Mouse (Mus musculus) stomach, embryonic 15.5 days (tissue): ENCODE data around the gene Upf1. TPM values are rescaled to one million over a fixed set of nuclear protein-coding genes. Genes with fewer than 3 reads are reported as not detected.
A peak's percentile ranks its signal among the peaks of the same experiment; 100 is the strongest.

Experiments
- ATAC-seq: fragments of 200-750 bp; cut with Nextera tagmentation; 2 replicates; pipeline ENCODE4 v1.8.0; 2017; ENCODE audit warnings: low read depth, moderate number of reproducible peaks, moderate TSS enrichment; ENCODE audit not compliant: insufficient read depth, low FRiP score
- H3K27ac ChIP-seq: fragments of 300-500 bp; sonication (generic); 2 replicates; pipeline ENCODE4 v1.5.1; 2015; ENCODE audit warnings: mild to moderate bottlenecking, inconsistent platforms
- H3K27me3 ChIP-seq: fragments of 300-500 bp; sonication (generic); replicated peaks from 2 replicates; pipeline ENCODE4 v1.6.1; 2015; ENCODE audit warnings: inconsistent platforms
- H3K36me3 ChIP-seq: fragments of 300-500 bp; sonication (generic); 2 replicates; pipeline ENCODE4 v1.6.1; 2015; ENCODE audit warnings: inconsistent platforms
- H3K4me1 ChIP-seq: fragments of 300-500 bp; sonication (generic); 2 replicates; pipeline ENCODE4 v1.6.1; 2015; ENCODE audit warnings: inconsistent platforms
- H3K4me2 ChIP-seq: fragments of 300-500 bp; sonication (generic); 2 replicates; pipeline ENCODE4 v1.6.1; 2015; ENCODE audit warnings: mild to moderate bottlenecking, inconsistent platforms
- H3K4me3 ChIP-seq: fragments of 300-500 bp; sonication (generic); replicated peaks from 2 replicates; pipeline ENCODE4 v1.5.1; 2015; ENCODE audit warnings: inconsistent platforms
- H3K9ac ChIP-seq: fragments of 300-500 bp; sonication (generic); 2 replicates; pipeline ENCODE4 v1.6.1; 2015; ENCODE audit warnings: inconsistent platforms
- H3K9me3 ChIP-seq: fragments of 300-500 bp; sonication (generic); 2 replicates; pipeline ENCODE4 v1.6.1; 2016; ENCODE audit warnings: inconsistent platforms
- WGBS: fragments of 180-500 bp; shearing (Covaris S2); methylation state at CpG from one replicate; pipeline ENCODE4 v1.1.7; 2015; 5-methylcytosine and 5-hydroxymethylcytosine counted together
- polyA plus RNA-seq: library from polyadenylated mRNA; unstranded; fragments of >200 nt; fragmentation: Nextera tagmentation; extraction: Ambion mirVana; gene quantifications from 2 replicates; pipeline ENCODE4 v1.2.1, GENCODE M21; 2015

The Upf1 gene
- polyA plus RNA-seq, 1 experiment from 2014 or later = 16.1 TPM

DNA sequence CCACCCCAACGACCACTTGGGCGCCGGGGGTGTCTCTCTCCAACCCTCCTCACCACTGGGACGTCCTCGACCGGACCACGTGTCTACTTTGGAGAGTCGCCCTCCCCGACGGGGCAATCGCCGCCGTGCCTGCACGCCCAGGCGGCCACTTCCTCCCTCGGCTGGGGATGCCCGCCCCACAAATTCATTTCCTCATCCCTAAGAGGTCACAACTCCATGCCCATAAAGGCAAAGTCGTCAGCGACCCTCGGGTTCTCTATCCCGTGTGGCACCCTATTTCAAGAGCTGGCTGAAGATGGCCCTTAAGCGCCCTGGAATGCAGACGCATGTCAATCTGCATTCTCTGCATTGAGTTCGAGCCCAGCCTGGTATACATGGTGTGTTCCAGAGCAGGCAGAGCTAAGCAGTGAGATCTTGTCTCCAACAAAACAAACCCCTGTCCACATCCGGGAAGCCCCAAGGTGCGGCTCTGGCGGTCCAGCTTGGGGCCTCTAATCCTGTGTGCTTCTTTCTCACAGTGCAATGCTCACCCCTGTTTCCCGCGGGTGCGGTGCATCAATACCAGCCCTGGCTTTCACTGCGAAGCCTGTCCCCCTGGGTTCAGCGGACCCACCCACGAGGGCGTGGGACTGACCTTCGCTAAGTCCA is 22.3 kb upstream of the Upf1 start:
- Histone ChIP-seq H3K36me3 (no peaks in the 10 kb centered on the region), H3K4me2 (peak overlapping the region; percentile 68), H3K27me3 (peaks cover 77% of the 10 kb centered on the region), H3K4me1 (peaks cover 35% of the 10 kb centered on the region), H3K9me3 (no peaks in the 10 kb centered on the region), H3K27ac (no peak overlapping the region), H3K4me3 (peak overlapping the region; percentile 37), H3K9ac (no peak overlapping the region)
- 6% methylated on average over 35 of the region's 35 CpGs for WGBS
- ATAC-seq = no peak

DNA sequence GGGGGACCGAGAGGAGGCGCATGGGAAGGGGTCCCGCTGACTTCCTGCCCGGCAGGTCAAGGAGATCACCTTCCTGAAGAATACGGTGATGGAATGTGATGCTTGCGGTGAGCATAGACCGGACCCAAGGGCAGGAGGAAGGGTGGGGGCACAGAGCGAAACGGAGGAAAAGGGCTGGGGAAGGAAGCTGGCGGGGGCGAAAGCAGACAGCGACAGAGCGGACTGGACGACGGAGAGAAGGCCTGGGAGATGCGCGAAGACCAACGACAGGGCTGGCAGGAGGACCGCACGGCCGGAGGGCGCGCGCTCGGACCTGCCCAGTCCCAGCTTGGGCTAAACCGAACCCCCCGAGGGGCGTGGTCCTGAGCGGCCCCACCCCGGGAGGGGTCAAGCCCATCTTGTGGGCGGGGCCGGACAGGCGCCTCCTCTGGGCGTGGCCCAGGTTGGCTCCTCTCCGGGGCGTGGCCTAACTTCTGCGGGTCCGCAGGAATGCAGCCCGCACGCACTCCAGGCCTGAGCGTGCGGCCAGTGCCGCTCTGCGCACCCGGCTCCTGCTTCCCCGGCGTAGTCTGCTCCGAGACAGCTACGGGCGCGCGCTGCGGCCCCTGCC is 21.3 kb upstream of the Upf1 start:
- Histone ChIP-seq H3K27me3 (peaks cover 77% of the 10 kb centered on the region), H3K9ac (no peak overlapping the region)

DNA sequence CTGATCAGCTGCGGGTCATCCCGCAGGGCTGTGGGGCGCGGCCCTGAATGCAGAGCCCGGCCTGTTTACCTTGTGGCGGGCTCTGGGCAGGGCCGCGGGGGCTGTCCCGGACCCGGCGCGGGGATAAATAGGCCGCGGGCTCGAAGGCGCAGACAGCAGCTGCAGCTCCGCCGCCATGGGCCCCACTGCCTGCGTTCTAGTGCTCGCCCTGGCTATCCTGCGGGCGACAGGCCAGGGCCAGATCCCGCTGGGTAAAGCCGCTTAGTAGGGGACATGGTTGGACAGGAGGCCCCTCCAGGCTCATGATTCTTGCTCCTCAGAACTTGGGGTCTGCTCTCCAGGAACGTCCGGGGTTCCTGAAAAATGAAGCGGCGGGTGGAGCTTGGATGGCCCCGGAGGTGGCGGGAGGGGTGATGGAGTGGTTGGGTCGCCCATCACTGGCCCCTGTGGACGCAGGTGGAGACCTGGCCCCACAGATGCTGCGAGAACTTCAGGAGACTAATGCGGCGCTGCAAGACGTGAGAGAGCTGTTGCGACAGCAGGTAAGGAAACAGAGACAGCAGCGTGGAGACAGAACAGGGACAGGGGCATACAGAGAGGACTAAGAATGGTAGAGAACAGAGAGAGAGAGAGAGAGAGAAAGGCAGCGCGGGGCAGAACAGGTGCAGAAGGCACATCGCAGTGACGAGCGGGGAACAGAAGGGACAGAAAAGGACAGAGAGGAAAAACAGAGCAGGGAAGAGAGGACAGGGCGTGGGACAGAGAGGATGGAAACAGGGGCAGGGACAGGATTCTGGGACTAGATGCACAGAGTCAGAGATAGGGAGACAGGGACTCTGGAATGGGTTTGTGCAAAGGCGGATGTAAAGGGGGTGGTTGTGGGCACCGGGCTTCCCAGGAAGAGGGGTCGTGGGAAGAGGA is 20.6 kb upstream of the Upf1 start, which contains the start of gene Comp:
TSS of gene Comp (plus strand) at position 162 of the 921 bp plus-strand sequence.
- no peak within 1 kb of the TSS for H3K27ac ChIP-seq
- ATAC-seq = no peak
- peaks cover 35% of the 10 kb centered on the region for H3K4me1 ChIP-seq
- WGBS = 4% methylated on average over 47 of the region's 47 CpGs
- H3K9ac ChIP-seq = no peak within 1 kb of the TSS
- no peaks in the 10 kb centered on the region for H3K36me3 ChIP-seq
- peak within 1 kb of the TSS; percentile 37 for H3K4me3 ChIP-seq
- H3K27me3 ChIP-seq = peaks cover 72% of the 10 kb centered on the region
- no peaks in the 10 kb centered on the region for H3K9me3 ChIP-seq
- H3K4me2 ChIP-seq = peak within 1 kb of the TSS; percentile 68

More for the DNA sequence above, 21.3 kb upstream of the Upf1 start:
- peak; percentile 65; the same call in 1 of the 2 replicates for ATAC-seq
- Histone ChIP-seq H3K4me1 (peaks cover 35% of the 10 kb centered on the region), H3K36me3 (no peaks in the 10 kb centered on the region), H3K4me3 (peak overlapping the region; percentile 37), H3K9me3 (no peaks in the 10 kb centered on the region), H3K4me2 (peak overlapping the region; percentile 68), H3K27ac (no peak overlapping the region)
- WGBS = under 1% methylated on average over 42 of the region's 53 CpGs

DNA sequence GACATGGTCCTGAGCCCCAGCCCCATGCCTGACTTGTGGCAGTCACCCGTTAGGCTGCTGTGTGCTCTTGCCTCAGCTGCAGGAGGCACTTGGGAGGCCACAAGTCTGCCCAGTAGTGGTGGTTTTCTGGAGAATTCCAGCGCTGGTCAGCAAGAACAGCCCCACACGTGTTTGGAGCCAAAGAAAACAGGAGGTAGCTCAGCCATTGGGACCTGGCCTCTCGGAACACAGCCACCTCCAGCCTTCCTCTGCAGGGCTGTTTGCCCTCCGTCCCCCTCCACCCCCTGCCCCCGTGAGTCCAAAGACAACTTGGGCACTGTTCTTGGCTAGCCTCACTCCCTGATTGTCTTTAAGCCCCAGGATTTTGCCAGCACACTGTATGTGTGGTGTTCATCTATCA is 18.9 kb upstream of the Upf1 start:
- no peak overlapping the region for H3K27ac ChIP-seq
- WGBS = 44% methylated on average over 6 of the region's 6 CpGs
- H3K36me3 ChIP-seq = no peaks in the 10 kb centered on the region
- H3K4me3 ChIP-seq = no peak overlapping the region
- H3K4me2 ChIP-seq = no peak overlapping the region
- no peaks in the 10 kb centered on the region for H3K9me3 ChIP-seq
- peaks cover 55% of the 10 kb centered on the region for H3K27me3 ChIP-seq
- ATAC-seq = no peak
- no peak overlapping the region for H3K9ac ChIP-seq
- H3K4me1 ChIP-seq = peaks cover 35% of the 10 kb centered on the region

DNA sequence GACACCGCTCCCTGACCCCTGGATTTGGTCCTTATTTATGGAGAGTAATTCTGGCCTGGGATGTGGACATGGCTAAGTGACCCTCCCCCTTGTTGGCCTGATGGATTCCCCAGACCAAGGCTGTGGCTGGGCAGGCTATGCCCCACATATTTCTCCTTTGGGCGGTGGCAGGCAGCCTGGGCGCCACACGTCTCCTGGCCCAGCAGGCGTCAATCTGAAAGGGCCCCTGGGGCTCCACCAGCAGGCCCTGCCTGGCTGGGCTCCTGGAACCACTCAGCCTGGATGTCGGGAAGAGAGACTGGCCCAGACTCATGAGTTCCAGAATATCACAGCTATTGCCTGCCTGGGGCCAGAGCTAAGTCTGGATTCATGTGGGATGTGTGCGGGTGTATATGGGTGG is 17.4 kb upstream of the Upf1 start:
- no peak overlapping the region for H3K27ac ChIP-seq
- no peak overlapping the region for H3K9ac ChIP-seq
- H3K4me3 ChIP-seq = no peak overlapping the region
- ATAC-seq = no peak
- no peaks in the 10 kb centered on the region for H3K9me3 ChIP-seq
- H3K27me3 ChIP-seq = peaks cover 40% of the 10 kb centered on the region
- H3K4me1 ChIP-seq = peaks cover 23% of the 10 kb centered on the region
- H3K36me3 ChIP-seq = no peaks in the 10 kb centered on the region
- 84% methylated on average over 7 of the region's 7 CpGs for WGBS
- no peak overlapping the region for H3K4me2 ChIP-seq

DNA sequence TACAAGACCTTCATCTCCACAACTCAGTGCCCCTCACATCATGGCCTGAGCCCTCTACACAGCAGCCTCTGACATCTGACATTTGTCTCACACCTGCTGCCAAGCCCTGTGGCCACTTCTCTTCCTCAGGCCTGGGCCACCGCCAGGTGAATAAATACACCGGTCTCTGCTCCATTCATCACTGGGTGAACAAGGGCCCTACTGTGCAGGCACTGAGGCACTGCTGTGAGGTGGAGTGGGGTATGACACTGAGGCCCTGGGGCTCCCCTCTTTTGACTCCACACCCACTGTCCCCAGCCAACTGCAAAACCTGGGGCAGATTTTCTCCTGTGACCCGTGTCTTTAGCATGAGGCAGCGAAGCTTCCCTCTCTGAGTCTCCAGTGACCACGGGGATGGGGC is 13.5 kb upstream of the Upf1 start:
- ATAC-seq = peak; percentile 54; the same call in 1 of the 2 replicates
- Histone ChIP-seq H3K27ac (no peak overlapping the region), H3K4me2 (no peak overlapping the region), H3K4me1 (no peaks in the 10 kb centered on the region), H3K4me3 (no peak overlapping the region), H3K27me3 (peaks cover 2% of the 10 kb centered on the region), H3K36me3 (no peaks in the 10 kb centered on the region), H3K9ac (no peak overlapping the region), H3K9me3 (no peaks in the 10 kb centered on the region)
- 65% methylated on average over 5 of the region's 5 CpGs for WGBS

DNA sequence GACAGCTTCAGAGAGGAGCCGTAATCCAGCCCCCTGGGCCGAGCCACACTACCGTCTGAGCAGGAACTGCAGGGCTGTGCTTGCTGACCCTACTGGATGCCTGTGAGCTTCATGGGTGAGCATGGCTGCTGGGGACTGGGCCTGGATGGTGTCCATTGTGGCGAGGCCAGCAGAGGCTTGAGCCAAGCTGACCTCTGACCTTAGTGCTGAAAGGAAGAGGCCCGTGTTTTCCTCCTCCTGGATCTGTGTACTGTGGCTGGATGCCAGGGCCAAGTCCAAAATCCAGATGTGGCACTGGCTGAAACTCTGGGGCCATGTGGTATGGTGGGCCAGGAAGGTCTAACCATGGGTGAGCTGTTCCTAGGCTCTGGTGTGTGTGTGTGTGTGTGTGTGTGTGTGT is 11.0 kb upstream of the Upf1 start:
- Histone ChIP-seq H3K4me1 (no peaks in the 10 kb centered on the region), H3K27ac (no peak overlapping the region), H3K4me2 (no peak overlapping the region), H3K4me3 (no peak overlapping the region), H3K9me3 (no peaks in the 10 kb centered on the region), H3K27me3 (no peaks in the 10 kb centered on the region), H3K9ac (no peak overlapping the region), H3K36me3 (no peaks in the 10 kb centered on the region)
- ATAC-seq = no peak
- WGBS = 33% methylated on average over 5 of the region's 5 CpGs

DNA sequence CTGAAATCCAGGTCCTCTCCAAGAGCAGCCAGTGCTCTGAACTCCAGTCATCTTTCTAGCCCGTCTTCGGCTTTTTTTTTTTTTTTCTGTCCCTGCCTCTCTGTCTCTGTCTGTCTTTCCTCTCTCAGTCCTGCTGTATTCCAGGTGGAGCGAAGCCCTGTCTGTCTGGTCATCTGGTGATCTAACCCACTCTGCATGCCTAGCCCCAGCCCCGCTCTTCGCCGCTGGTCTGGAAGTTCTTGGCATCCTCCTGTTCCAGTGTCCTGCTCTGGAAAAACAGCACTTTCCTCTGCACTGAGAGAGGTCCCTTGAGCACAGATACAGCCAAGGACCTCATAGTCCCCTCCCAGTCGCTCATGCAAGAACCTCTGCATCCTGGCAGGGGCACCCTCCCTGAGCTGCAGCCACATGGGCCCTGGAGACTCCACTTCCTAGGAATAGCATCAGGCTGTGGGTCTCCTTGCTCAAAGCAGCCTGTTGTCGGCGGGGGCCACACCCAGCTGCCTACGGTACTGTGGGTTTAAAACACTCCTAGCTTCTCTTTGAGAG is 8.5 kb upstream of the Upf1 start:
- no peak overlapping the region for H3K27ac ChIP-seq
- H3K4me1 ChIP-seq = no peaks in the 10 kb centered on the region
- no peaks in the 10 kb centered on the region for H3K9me3 ChIP-seq
- H3K9ac ChIP-seq = no peak overlapping the region
- no peaks in the 10 kb centered on the region for H3K36me3 ChIP-seq
- no peaks in the 10 kb centered on the region for H3K27me3 ChIP-seq
- no peak overlapping the region for H3K4me2 ChIP-seq
- 75% methylated on average over 10 of the region's 10 CpGs for WGBS
- no peak overlapping the region for H3K4me3 ChIP-seq
- no peak for ATAC-seq

DNA sequence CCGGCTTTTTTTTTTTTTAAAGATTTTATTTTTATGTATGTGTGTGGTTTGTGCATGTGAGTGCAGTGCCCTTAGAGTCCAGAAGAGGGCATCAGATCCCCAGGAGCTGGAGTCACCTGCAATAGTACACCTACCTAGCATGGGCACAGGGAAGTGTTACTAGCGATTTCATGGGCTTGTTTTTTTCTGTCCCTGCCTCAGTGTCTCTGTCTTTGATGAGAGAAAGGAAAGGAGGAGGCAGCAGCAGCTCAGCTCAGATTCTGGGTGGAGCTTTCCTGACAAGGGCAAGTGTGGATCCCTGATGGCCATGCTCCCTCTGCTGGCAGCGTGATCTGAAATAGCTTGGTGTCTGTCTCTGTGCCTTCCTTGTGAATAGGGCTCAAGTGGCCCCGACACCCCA is 7.7 kb upstream of the Upf1 start:
- WGBS = 43% methylated on average over 4 of the region's 4 CpGs

DNA sequence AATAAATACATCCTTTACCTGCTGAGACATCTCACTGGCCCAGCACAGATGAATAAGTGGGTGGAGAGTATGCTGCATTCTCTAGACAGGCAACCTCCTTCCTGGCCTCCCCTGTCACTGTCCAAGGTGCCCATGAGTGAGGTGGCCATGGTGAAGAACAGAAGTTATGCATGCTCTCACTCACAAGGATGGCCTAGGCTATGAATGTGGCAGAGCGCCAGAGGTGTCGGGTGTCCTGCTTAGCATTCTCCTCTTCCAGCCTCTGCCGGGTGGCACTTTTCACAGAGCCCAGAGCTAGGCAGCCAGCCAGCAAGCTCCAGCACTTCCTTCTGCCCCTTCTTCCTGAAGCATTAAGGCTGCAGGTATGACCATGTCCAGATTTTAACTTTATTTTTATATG is 6.3 kb upstream of the Upf1 start:
- WGBS = 17% methylated on average over 3 of the region's 3 CpGs
- no peak overlapping the region for H3K4me3 ChIP-seq
- H3K36me3 ChIP-seq = no peaks in the 10 kb centered on the region
- no peak overlapping the region for H3K27ac ChIP-seq
- H3K27me3 ChIP-seq = no peaks in the 10 kb centered on the region
- ATAC-seq = no peak
- H3K9me3 ChIP-seq = no peaks in the 10 kb centered on the region
- H3K9ac ChIP-seq = no peak overlapping the region
- no peak overlapping the region for H3K4me2 ChIP-seq
- no peaks in the 10 kb centered on the region for H3K4me1 ChIP-seq

More for the DNA sequence above, 7.7 kb upstream of the Upf1 start:
- H3K9ac ChIP-seq = no peak overlapping the region
- ATAC-seq = no peak
- H3K27ac ChIP-seq = no peak overlapping the region
- no peak overlapping the region for H3K4me2 ChIP-seq
- H3K4me3 ChIP-seq = no peak overlapping the region
- H3K9me3 ChIP-seq = no peaks in the 10 kb centered on the region
- H3K4me1 ChIP-seq = no peaks in the 10 kb centered on the region
- H3K36me3 ChIP-seq = no peaks in the 10 kb centered on the region
- no peaks in the 10 kb centered on the region for H3K27me3 ChIP-seq

DNA sequence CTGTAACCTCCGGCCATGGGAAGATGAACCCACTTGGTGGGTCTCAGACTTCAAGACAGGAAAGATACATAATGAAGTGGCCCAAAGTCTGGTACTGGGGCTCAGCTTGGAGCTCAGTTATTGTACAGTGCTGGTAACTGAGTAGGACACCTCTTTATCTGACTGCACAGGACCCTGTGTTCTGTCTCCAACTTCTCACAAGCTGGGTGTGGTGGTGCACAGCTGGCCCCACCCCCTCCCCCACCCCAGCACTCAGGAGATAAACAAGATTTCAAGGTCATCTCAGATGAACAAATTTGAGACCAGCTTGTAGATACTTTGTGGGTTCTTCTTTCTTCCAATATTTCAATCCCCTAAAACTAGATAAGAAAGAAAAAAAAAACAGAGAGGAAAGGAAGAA is 3.0 kb upstream of the Upf1 start:
- Histone ChIP-seq H3K27ac (no peak overlapping the region), H3K4me1 (peaks cover 19% of the 10 kb centered on the region), H3K27me3 (no peaks in the 10 kb centered on the region), H3K9me3 (no peaks in the 10 kb centered on the region), H3K9ac (no peak overlapping the region), H3K4me3 (no peak overlapping the region), H3K36me3 (no peaks in the 10 kb centered on the region), H3K4me2 (no peak overlapping the region)
- peak; percentile 42; the same call in 1 of the 2 replicates for ATAC-seq
- 84% methylated on average over 1 of the region's 1 CpGs for WGBS
